Mouse (Mus musculus) cerebellum, postnatal 25 days (tissue): ENCODE measurements around the gene Cmpk1.
"Not testable (repeated sequence)": the region's sequence is repeated elsewhere in the genome, so short reads cannot be mapped to it uniquely, and the experiment has no call there.

Source experiments
- DNase-seq, 2 experiments: peaks; one replicate each; pipeline ENCODE4 v3.0.0; 2021; ENCODE audit warnings: mixed read lengths in 2 of 2

Cmpk1 gene

DNA sequence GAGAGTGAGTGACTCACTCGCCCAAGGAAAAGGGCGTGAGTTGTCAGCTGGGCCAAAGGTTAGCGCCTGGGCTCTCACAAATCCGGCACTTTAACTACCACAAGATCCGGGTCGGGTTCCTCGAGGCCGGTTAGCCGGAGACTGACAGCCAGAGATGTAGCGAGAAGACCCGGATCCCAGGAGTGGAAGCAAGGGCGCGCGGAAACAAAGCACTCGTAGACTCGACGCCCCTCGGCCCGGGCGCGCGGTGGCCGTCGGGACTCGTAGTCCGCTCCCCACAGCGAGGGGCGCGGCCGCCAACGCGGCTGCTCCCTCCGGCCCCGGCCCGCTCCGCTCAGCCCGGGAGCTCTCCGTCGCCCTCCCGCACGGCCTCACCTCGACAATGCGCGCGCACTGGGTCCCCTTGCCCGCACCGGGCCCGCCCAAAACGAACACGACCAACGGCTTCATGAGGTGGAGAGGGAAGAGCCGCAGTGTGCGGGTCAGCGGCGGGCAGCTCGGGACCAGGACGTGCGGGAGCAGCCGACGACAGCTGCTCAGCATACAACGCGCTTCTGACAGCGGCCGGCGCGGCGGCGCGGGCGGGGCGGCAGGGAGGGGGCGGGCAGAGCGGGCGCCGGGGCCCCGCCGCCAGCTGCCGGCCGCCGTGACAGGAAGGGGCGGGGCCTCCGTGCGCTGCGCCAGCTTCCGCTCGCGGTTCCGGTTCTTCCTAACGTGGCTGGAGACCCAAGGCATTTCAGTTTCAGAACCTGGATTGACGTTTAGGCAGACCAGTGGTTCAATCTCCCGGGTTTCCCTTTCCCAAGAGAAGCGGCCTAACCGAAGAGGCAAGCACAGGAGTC is at the start of gene Cmpk1:
TSS of gene Cmpk1 (minus strand) at position 651 of the 842 bp plus-strand sequence.
- peak; percentile 87 to 94 for DNase-seq

DNA sequence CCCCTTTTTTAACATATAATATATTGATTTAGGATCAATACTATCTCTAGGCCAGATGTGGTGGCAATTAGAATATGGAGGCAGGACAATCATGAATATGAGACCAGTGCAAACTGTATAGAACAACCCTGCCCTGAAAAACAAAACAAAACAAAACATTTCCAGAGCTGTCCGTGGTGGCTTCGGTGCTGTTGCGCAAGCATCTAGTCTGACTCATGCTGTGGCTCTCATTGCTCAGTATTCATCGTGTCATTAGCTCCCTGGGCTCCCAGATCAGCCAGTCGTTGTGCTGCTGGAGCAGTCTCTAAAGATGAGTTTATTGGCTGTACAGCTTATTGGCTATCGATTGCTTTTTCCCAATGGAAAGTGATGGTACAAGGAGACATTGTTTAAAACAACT is 48.0 kb upstream of the Cmpk1 start:
- DNase-seq: no peak

DNA sequence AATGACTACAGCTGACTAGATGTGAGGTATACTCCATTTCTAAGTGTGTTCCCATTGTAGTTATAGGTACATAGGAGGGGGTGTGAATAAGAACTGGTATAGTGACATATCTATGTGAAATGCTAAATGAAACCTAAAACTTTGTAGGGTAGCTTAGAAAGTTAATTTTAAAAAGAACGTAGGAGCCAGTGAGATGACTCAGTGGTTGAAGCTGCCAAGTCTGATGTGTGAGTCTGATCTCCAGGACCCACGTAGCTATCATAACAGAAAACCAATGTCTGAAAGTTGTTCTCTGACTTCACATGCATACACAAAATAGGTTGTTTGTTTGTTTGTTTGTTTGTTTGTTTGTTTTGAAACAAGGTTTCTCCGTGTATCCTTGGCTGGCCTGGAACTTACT is 33.0 kb upstream of the Cmpk1 start:
- DNase-seq: no peak

DNA sequence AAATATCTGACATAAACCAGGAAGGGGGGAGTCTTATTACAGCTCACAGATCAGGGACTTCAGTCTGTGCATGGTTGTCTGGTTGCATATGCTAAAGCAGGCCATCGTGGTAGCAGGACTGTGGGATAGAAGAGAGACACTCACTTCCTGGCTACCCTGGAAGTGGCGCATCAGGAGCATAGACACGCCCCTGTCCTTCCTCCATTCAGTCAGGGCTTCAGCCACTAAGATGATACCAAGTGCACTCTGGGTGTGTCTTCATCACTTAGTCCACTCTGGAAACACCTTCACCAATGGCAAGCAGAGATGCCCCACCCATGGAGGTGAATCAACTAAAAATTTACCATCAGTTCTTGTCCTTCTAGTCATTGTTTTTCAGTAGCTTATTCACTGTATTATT is 27.2 kb upstream of the Cmpk1 start:
- DNase-seq: no peak

DNA sequence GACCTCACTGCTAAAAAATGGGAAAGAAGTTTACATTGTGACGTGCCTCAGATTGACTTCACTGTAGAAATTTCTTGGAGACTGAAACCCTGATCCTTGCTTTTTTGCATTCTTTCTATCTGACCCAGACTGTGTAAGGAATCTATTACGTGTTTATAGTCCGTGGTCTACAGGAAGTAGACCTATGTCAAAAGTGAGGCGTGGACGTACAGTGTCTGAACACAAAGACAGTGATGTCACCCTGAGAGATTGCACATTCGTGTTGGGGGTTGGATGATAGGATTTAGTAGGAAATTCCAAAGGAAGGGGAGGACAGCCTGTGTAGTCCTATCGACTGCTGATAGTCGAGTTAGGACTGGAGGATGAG is 13.4 kb upstream of the Cmpk1 start:
- no peak for DNase-seq

DNA sequence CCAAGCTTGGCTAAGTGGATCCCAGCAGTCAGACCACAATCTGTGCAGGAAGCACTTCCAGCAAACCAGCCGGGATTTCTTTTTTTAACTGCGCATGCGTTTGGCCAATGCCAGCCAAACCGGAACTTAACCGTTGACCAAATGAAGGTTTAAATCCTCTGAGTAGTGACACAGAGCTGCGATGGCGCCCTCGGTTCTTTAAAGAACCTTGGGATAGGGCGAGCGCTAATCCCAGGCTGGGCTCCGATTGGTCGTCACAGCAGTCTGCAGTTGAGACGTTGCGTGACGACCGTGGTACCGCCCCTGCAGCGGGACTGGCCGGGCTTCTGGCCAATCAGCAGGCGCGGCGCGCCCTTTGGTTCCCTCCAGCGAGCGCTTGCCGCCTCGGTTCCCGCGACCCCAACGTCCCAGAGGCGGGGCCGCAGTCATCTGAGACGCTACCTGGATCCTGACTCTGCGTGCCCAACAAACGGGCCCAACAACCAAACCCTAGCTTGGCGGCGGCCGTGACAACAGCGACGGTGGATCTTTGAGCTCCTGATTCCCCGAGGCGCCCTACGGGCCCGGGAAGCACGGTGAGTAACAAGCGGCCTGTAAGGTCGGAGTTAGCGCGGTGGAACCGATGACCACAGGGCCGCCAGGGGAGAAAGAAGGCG is 12.9 kb upstream of the Cmpk1 start, which contains the start of gene Stil:
TSS of gene Stil (plus strand) at position 387 of the 656 bp plus-strand sequence.
- DNase-seq: peak; percentile 95 to 97

DNA sequence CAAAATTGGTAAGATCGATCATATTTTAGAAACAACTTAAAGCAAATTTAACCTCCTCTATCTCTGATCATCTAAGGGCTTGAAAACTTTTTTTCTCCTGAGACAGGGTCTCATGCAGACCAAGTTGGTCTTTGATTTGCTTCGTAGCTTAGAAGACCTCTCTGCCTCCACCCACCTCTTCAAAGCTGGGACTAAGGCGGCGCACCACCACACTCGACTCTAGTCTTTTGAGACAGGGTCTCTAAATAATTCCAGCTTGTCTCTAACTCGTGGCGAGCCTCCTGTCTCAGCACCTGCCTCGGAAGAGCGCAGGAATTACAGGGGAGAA is 12.4 kb upstream of the Cmpk1 start:
- no peak for DNase-seq

DNA sequence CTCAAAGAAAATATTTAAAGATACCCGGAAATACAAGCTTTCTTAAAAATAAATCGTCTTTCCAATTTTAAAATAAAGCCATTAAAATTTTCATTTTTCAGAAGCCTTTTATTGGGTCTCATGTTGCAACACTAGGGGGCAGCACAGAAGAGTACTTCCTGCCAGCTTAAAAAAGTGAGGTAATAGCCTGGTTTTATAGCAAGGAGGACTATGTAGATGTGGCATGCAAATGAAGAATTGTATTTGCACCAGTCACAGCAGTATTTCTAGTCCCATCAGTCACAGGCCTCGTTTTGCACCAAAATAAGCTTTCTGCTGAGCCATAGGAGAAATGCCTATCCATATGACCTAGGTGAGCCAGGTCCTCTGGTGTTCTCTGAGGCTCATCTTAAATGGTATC is 10.0 kb upstream of the Cmpk1 start:
- peak; percentile 23 to 56 for DNase-seq

DNA sequence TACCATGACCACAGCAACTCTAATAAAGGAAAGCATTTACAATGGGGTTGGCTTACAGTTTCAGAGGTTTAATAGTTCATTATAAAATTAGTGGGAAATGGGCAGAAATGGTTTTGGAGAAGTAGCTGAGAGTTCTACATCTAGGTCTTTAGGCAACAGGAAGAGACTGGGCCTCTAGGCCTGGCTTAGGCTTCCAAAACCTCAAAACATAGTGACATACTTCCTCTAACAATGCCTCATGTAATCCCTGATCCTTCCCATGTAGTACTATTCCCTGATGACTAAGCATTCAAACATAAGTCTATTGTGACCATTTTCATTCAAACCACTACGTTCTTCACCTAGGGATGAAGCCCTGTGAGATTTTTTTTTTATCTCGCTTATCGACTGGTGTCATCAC is 7.2 kb upstream of the Cmpk1 start:
- DNase-seq: no peak

DNA sequence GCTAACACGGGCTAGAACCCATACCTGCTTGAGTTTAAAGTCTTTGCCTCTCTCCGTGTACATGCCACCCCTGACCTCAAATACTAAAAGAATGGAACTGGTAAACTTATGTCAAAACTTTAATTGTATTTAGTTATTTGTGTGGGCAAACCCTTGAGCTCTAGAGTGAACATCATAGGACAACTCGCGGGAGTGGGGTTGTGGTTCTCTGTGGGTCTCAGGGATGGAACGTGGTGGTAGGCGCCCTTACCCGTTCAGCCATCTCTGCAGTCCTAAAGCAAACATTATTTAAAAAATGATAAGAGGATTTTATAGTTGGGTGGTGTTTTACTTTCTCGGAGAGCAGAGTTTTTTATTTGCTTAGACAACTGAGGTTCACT is 840 bp downstream of the Cmpk1 start:
- DNase-seq: no peak

DNA sequence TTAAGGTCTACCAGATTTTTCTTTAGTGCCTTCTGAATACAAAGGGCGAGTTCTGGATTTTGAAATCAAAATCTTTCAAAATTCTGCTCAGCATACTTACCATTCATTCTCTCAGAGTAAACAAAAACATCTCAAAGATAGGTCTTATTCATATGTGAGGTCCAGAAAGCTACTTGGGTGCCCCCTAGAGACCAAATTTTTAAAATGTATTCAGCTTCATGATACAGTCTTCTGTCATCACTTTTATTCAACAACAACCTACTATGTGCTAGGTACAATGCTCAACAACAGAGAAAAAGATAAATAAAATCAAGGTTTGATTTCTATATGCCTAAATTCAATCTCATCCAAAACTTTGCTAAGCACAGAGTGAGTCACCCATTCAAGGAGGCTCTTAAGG is 4.0 kb downstream of the Cmpk1 start:
- DNase-seq: no peak

DNA sequence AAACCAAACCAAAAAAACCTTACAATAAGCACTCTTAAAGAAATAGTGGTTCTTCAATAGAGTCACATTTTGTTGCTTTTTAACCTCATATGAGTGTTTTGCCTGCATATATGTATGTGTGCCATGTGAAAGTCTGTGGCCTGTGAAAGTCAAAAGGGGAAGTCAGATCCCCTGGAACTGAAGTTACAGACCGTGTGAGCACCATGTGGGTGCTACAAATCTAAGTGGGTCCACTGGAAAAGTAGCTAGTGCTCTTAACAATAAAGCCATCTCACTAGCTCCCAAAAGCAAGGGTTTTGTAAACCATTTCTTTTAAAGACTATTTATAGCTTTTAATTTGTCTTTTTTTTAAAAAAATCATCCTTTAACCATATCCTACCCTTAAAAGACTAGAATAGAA is 4.4 kb downstream of the Cmpk1 start:
- DNase-seq: no peak

DNA sequence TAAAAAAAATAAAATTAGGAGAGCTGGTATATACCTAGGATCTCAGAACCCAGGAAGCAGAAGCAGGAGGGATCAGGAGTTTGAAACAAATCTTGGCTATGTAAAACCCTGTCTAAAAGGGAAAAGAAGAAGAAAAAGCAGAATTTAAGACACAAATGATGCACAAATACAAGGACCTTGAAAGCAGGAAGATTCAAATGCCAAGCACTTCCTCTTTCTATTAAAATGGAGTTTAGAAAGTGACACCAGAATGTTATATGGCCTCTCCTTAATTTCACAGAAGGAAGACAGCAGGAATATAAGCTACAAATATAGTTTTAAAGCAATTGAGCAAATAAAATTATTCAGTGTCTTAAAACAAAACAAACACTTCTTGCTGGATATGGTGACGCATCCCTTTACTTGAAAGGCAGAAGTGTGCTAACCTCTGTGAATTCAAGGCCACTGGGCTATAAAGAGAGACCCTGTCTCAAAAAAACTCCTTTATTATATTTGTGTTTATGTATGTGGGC is 13.8 kb downstream of the Cmpk1 start:
- DNase-seq: no peak

DNA sequence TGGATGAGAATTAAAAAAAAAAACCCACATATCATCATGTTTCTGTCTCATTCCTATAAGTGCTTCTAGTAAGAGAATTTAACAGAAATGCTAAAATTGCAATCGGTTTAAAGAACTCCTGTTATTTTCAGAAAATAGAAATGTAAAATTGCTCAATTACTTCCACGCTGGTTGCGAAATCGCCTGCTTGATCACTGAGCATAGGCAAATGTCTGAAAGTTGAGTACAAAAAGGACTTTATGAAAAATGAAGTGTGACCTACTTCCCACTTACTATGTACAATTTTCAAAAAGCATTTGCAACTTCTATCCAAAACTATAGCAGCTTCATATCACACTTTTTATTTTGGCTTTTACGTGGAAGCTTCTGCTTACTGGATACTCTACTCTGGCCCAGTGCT is 16.3 kb downstream of the Cmpk1 start:
- DNase-seq: no peak

DNA sequence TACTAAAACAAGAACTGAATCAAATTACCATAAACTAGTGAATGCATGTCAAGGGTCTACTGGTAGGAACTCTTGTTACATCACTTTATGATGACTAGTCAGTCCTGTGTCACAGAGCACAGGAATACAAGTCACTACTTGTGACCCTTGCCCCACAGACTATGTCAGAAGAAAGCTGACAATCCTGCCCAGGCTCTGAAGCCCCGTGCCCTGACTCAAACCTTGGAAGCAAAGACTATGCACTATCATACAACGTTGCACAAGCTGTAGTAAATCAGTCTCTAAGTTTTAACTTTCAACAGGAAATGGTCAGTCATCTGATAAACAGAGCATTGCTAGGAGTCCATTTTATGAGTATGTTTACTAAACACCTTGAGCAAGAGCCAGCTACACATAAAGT is 26.2 kb downstream of the Cmpk1 start:
- DNase-seq: not testable (repeated sequence)

DNA sequence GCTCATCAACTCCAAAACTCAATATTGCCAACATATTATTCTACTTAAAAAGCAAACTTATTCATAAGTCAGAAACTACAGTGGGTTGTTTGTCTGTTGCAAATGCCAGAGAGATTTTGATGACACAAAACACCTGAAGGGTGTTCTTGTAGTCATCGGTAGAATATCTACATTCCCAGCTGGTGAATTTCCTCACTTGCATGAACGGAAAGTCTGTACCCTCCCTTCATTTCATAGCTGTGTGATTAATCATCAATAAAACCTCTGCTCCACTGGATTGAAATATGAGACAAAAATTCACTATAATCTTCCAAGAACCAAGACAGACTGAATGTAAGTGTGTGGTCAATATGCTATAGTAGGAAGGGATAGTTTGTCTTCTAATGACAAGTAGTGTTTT is 27.5 kb downstream of the Cmpk1 start:
- DNase-seq: no peak

DNA sequence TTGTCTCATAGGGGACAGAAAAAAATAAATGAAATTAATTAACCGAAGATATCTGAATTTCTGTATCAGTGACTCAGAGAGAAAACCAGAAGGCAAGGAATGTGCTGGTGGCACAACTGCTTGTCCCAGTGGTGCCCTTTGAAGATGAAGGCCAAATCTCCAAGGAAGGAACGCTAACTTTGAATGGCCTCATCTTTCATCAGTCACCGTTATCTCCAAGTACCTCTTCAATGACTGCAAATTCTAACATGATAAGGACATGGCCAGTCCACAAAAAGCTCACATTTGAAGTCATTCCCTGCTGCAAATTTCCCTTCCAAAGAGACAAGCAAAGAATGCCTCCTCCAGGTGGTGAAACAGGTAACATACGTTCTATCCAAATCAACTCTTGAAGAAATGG is 28.3 kb downstream of the Cmpk1 start:
- DNase-seq: no peak

DNA sequence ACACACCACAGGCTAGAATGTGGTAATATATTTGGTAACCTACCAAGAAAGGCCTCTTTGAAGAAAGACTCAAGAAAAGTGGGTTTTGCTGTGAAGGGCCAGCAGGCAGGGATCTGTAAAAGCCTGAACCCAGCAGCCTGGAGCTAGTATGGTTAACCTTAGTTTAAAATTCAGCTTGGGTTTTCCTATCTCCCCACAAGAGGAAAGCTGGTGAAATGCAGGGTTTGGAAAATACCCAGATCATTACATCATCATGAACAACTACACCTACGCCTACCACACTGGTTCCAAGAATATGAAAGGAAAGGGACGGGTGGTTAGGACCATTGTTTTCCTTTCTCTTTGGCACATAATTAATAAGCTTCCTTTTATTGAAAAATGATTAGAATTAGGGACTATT is 28.8 kb downstream of the Cmpk1 start:
- DNase-seq: no peak

DNA sequence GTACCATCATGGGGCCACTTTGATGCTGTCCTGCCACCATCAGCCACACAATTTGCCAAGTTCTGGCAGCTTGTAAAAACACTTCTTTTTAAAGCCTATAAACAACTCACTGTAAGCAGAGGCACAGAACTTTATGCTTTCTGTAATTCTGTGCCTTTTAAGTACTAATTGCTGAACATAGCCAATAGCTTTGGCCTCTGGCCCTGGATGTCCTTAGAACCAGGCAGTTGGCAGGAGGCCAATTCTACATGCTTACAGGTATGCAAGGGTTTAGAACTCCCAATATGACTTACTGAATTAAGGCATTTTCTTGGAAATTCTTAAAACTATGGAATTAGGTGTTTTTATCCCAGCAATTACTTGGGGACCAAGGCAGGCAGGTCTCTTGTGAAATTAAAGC is 29.6 kb downstream of the Cmpk1 start:
- peak in 1 of 2 experiments; percentile 42 for DNase-seq

DNA sequence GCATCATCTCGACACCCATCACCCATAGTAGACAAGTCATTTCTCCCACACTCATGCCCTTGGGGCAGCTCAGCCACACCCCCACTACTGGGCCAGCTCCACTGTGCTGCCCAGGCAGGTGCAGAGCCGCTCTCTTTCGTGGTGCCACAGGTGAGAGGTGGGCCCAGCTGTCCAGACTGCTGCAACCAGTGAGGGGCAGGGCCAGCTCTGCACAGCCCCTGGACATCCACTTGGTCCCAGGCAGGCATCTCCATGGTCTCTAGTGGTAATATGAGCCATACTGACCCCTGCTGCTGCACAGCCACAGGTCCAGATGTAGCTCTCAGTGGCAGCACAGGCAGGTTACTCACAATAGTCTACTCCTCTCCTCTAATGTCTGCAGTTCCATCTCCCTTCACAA is 33.9 kb downstream of the Cmpk1 start:
- no peak for DNase-seq

DNA sequence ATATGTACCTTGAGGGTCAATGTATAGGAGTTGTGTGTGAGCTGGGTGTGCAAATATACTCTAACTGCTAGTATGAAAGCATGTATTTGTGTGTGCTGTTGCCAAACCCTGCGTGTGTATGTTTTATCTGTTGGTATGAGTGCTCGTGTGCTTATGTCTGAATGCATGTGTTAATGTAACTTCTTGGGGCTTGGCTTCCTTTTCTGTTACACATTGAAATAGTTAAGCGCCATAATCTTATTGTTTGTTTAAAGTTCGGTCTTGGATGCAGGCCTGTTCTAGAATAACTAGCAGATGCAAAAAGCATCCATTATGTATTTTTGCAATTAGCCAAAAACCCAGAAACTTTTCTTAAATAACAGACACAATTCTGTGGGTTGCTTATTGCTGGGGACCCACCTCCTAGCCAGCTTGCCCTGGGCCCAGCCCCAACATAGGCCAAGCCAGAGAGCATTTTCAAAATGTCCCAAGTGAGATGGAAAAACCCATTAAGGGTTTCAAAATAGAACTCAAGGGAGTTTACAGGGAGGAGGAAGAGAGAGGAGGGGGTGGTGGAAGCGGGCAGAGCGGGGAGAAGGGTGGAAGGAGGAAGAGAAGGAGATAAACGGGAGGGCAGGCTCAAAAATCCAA is 39.1 kb downstream of the Cmpk1 start:
- no peak for DNase-seq

DNA sequence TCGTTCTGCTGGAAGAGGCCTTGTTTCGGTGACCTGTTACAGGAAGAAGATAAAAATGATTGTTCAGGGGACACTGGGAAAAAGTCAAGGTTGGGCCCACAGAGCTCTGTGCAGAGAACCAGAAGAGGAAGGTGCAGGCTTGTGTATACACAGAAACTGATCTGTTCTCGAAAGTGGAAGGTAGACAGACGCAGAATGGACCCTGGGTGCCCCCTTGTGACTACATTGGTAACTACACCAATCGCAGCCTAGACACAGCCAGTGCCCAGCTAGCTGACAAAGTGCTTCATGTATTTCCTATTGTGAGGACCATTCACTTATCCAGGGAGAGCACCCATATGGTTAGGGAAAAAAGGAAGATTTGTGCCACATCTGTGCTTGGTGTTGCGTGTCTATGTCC is 39.6 kb downstream of the Cmpk1 start:
- peak; percentile 77 to 85 for DNase-seq

DNA sequence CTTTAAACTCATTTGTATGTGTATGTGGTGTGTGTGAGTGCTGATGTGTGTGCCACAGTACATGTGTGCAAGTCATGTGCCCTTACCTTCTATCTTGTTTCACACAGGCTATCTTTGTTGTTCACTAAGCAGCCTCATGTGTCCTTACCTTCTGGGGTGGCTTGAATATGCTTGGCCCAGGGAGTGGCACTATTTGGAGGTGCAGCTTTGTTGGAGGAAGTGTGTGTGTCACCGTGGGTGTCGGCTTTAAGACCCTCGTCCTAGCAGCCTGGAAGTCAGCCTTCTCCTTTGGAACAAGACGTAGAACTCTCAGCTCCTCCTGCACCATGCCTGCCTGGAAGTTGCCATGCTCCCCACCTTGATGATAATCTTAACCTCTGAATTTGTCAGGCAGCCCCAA is 40.6 kb downstream of the Cmpk1 start:
- DNase-seq: no peak

DNA sequence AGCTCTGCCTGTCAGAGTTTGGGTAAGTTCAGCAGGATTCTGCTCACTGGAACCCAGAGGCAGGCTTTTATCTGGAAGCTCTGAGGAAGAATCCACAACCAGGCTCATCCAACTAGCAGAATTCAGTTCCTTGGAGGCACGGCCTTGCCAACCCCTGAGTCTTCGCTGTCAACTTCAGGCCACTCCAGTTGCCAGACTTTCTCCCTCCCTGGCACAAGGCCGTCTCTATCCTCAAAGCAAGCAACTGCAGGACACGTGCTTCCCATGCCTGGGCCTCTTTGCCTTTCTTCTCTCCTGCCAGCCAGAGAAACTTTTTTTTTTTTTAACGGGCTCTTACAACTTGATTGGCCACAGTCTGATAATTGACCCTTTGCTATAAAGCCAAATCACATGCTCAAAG is 42.0 kb downstream of the Cmpk1 start:
- DNase-seq: no peak
